Mouse (Mus musculus) gastrocnemius, postnatal 25 days (tissue): Measurements from ENCODE around the gene Ggnbp2. TPM values are rescaled to one million over a fixed set of nuclear protein-coding genes. Genes with fewer than 3 reads are reported as not detected.
"Not testable (repeated sequence)": the region's sequence is repeated elsewhere in the genome, so short reads cannot be mapped to it uniquely, and the experiment has no call there.

ENCODE experiments used
- DNase-seq: peaks from one replicate; pipeline ENCODE4 v3.0.0; 2022
- total RNA-seq, 2 experiments: library from RNA; stranded (reverse); gene quantifications; 1 replicate in 1 of 2; 2 replicates in 1 of 2; pipeline ENCODE4 v1.2.3; 2021

Ggnbp2 gene
- total RNA-seq, 2 experiments from 2014 or later: 27.9 to 34.0 TPM

- peak; percentile 85 for DNase-seq
Measured at GRCm38 (mm10) chr11:84879772-84880464, 9.3 kb upstream of the Ggnbp2 start, which contains the start of the genes Myo19 and Pigw. Gene Myo19, plus strand, starts transcription at chr11:84880148. Gene Pigw, minus strand, starts transcription at chr11:84880285.

DNA sequence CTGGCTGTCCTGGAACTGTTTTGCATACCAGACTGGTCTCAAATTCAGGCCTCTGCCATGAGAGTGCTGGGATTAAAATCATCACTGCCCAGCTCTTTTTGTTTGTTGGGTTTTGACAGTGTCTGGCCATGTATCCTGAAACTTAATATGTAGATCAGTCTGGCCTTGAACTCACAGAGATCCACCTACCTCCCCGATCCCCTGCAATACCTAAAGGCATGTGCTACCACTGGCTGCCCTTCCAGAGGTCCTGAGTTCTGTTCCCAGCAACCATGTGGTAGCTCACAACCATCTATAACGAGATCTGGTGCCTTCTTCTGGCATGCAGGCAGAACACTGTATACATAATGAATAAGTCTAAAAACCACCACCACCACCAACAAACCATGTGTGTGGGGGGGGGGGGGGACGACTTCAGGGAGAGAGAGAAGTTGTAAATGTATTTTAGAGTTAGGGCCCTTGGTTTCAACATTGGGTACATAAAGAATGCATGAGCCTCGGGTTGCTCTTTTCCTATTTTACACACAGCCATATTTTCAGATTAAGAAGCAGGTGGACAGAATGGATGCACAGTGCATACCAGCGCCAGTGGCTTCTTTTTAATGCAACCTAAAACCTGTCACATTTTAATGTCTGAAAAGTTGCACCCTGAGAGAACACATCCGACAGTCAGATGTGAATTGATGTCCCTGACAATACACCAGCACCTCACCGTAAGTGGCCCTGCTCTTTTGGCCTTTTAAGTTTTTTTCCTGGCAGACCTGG, 8.6 kb upstream of the Ggnbp2 start:
- no peak for DNase-seq

DNA sequence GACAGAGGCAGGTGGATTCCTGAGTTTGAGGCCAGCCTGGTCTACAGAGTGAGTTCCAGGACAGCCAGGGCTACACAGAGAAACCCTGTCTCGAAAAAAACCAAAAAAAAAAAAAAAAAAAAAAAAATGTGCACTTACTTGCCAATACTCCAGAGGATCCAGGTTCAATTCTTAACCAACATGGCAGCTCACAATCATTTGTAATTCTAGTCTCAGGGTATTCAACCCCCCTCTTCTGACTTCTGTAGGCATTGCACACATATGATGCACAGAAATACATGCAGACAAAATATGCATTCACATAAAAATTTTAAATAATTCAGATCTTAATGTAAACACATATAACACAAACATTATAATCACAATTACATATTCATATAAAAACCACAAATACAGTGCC, 5.4 kb upstream of the Ggnbp2 start:
- not testable (repeated sequence) for DNase-seq

DNA sequence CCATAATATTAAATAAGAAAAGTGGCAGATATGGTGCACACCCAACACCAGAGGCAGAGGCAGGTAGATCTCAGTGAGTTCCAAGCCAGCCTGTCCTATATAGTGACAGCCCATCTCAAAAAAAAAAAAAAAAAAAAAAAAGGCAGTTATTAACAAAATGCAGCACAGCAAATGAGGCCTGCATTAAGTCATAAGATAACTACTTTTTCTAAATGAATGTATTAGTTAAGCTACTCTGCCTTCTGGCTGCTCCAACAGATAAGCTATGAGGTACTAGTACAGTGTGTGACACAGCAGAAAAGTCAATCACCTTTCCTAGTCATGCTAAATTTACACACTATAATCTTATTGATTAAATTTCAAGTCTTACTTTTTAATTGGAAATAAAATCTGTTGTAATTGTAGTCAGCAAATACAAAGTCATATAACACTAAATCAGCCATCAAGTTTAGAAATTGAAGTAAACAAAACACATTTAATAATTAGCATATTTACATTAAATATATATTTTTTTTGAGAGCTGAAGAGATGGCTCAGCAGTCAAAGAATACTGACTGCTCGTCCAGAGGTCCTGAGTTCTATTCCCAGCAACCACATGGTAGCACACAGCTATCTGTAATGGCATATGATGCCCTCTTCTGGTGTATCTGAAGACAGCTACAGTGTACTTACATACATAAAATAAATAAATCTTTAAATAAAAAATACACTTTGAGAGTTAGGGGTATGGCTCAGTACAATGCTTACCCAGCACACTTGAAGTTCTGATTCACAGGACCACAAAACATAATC, 2.6 kb upstream of the Ggnbp2 start:
- DNase-seq: no peak

GRCm38 (mm10) chr11:84871548-84872069, 992 bp upstream of the Ggnbp2 start:
- no peak for DNase-seq

- DNase-seq: no peak
Measured at GRCm38 (mm10) chr11:84871046-84871445, 429 bp upstream of the Ggnbp2 start.

- peak; percentile 97 for DNase-seq
Measured at GRCm38 (mm10) chr11:84869537-84870232, 932 bp downstream of the Ggnbp2 start.

DNA sequence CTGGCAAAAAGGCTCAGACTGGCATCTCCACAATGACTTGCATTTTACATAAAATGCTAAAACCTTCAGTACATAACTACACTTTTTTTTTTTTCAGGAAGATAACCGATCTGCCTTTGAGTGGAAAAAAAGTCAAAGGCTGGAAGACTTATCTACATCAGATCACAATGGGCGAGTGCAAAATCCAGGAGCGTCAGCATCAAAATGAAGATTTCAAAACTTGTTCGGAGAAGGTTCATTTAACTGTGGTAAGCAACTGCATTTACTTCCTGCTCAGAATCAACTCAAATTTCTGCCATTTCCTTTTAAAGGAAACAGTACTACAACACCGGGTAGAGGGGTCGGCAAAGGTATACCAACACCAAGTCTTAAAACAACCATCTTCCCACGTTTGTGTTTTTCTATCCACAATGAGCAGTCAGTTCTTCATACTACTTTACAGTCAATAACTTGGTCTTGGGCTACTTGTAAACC, 1.8 kb downstream of the Ggnbp2 start:
- no peak for DNase-seq

- DNase-seq: no peak
Measured at GRCm38 (mm10) chr11:84867586-84867985, 3.0 kb downstream of the Ggnbp2 start.

DNA sequence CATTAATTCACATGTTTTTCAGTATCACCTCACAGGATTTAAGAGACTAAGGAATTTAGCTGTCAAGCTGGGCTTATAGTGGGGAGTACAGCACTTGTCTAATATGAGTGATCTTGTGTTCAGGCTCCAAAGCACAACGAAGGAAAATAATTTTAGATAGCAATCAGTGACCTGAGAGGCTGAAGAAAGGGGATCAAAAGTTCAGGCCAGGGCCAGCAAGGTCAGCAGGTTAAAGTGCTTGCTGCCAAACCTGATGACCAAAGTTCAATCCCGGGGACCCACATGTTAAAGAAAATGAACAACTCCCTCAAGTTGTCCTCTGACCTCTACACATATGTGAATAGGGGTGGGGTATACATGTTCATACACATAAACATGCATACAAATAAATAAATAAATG, 5.3 kb downstream of the Ggnbp2 start:
- no peak for DNase-seq

- DNase-seq: no peak
Measured at GRCm38 (mm10) chr11:84855285-84855684, 15.3 kb downstream of the Ggnbp2 start.

- no peak for DNase-seq
Measured at GRCm38 (mm10) chr11:84847475-84848090, 23.0 kb downstream of the Ggnbp2 start.

GRCm38 (mm10) chr11:84846741-84847474, 23.7 kb downstream of the Ggnbp2 start:
- no peak for DNase-seq

DNA sequence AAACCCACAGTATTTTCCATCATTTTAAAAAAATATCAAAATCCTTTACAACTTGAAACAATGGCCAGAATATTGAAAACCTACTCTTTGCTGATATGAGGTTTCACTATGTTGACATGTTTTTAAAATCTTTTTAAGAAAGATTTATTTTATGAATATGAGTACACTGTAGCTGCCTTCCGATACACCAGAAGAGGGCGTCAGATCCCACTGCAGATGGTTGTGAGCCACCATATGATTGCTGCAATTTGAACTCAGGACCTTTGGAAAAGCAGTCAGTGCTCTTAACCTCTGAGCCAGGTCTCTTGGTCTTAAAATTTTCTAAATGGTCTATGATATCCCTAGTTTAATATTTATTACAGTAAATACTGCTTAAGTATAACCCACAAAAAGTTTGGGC, 31.3 kb downstream of the Ggnbp2 start:
- DNase-seq: no peak

DNA sequence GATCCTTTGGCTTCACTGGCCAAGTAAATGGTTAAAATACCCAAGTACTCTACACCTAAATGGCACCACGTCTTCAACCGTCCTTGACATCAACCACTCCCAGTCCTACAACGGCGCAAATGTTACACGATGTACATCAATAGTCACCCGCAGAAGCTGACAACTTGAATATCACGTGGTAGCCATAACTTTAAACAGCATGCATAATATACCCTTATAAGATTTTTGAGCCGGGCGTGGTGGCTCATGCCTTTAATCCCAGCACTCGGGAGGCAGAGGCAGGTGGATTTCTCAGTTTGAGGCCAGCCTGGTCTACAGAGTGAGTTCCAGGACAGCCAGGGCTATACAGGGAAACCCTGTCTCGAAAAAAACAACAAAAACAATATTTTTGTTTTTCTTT, 41.1 kb downstream of the Ggnbp2 start:
- DNase-seq: not testable (repeated sequence)

- peak; percentile 96 for DNase-seq
Measured at GRCm38 (mm10) chr11:84828516-84829399, 41.9 kb downstream of the Ggnbp2 start, which contains the start of gene Dhrs11. Gene Dhrs11, minus strand, starts transcription at chr11:84828994.

GRCm38 (mm10) chr11:84827901-84828503, 42.6 kb downstream of the Ggnbp2 start:
- no peak for DNase-seq

- no peak for DNase-seq
Measured at GRCm38 (mm10) chr11:84827492-84827891, 43.1 kb downstream of the Ggnbp2 start.

GRCm38 (mm10) chr11:84826185-84826584, 44.4 kb downstream of the Ggnbp2 start:
- peak; percentile 83 for DNase-seq
